In the genomic region with DNA sequence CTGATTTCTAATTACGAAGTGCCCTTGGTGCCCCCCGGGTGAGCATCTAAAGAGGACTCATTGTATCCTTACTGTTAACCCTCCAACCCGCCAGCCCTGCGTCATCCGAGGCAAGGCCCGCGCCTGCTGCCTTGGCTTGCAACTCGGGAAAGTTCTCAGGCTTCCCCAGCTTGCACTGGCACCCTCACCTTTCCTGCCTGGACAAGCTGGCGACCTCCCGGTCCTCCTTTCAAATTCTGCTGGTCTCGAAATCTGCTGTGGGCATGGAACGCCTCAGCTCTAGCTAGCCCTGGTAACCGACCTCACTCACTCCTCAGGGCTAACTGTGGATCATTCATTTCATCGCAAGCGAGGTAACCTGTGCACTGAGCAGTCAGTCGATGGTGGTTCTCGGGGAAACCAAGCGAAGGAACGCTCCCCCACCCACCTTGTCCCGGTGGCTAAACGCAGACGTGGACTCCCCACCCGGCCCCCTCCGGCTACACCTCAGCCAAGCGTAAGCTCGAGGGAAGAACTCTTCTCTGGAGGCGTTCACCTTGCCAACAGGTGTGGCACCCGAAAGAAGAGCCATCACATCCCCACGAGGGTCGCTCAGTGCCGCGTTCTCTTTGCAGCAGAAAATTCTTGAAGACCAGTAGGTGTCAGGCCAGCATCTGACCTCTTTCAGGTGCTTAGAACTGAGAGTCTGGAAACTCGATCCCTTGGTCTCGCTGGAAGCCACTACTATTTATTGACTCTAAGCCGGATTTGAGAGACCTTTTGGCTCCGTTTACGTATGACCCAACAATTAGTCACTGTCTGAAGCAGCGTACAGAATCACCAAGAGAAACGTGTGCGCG, we compare ENCODE assay signal across 8 mouse cellular contexts. TPM values are rescaled to one million over a fixed set of nuclear protein-coding genes. Genes with fewer than 3 reads are reported as not detected.
DNase-seq lines count a peak whose midpoint lies in the region; ATAC-seq and TF ChIP-seq lines count a peak whose summit lies in the region.

No protein-coding gene starts in this region.

- ATAC-seq in heart, embryonic 16.5 days (replicated peaks; ENCODE audit: extremely low read depth, insufficient read depth, low FRiP score) = peak; percentile 3; the same call in 1 of the 2 replicates
- ATAC-seq in limb, embryonic 13.5 days (ENCODE audit: low FRiP score, low read depth) = 0 out of 2 replicates have a peak, but pooled peaks have one; percentile 6
- peak; percentile 8 for ATAC-seq in midbrain, embryonic 15.5 days (replicated peaks)
- ATAC-seq in stomach, embryonic 16.5 days (ENCODE audit: insufficient read depth, low FRiP score) = peak; percentile 8; the same call in 1 of the 2 replicates

- peak; percentile 43 for DNase-seq in gastrocnemius, adult 18-20 months (ENCODE audit: low spot score)
- DNase-seq in gastrocnemius, adult 8-10 months (ENCODE audit: low spot score in 2 of 2) = no peak
- no peak for DNase-seq in ES-E14 (ENCODE audit: low read depth, low spot score)
- DNase-seq in embryo, embryonic 10.5 days (ENCODE audit: low spot score) = peak; percentile 65

- no peaks in the 10 kb centered on the region for H3K27me3 ChIP-seq in heart, embryonic 16.5 days (ENCODE audit: control insufficient read depth, insufficient read depth, low read length)
- H3K27me3 ChIP-seq in limb, embryonic 13.5 days = peaks cover 16% of the 10 kb centered on the region
- H3K27me3 ChIP-seq in midbrain, embryonic 15.5 days (replicated peaks) = no peaks in the 10 kb centered on the region
- H3K27me3 ChIP-seq in stomach, embryonic 16.5 days (ENCODE audit: control insufficient read depth, insufficient read depth, low read length) = no peaks in the 10 kb centered on the region

- H3K9ac ChIP-seq in ES-E14 (ENCODE audit: insufficient read depth, low read depth, low read length, poor library complexity, severe bottlenecking) = peak overlapping the region; percentile 46
- H3K9ac ChIP-seq in heart, embryonic 16.5 days (ENCODE audit: low read length) = peak overlapping the region; percentile 89
- H3K9ac ChIP-seq in limb, embryonic 13.5 days = peak overlapping the region; percentile 62
- peak overlapping the region; percentile 94 for H3K9ac ChIP-seq in midbrain, embryonic 15.5 days
- H3K9ac ChIP-seq in stomach, embryonic 16.5 days (ENCODE audit: low read length) = peak overlapping the region; percentile 97

- H3K4me2 ChIP-seq in heart, embryonic 16.5 days (ENCODE audit: low read depth, low read length) = peak overlapping the region; percentile 90
- H3K4me2 ChIP-seq in limb, embryonic 13.5 days (replicated peaks) = peak overlapping the region; percentile 89
- peak overlapping the region; percentile 93 for H3K4me2 ChIP-seq in midbrain, embryonic 15.5 days
- H3K4me2 ChIP-seq in stomach, embryonic 16.5 days (ENCODE audit: low read depth, low read length) = peak overlapping the region; percentile 62

- no peaks in the 10 kb centered on the region for H3K36me3 ChIP-seq in ES-E14 (ENCODE audit: control insufficient read depth, insufficient read depth, low read length, poor library complexity, severe bottlenecking)
- H3K36me3 ChIP-seq in heart, embryonic 16.5 days (ENCODE audit: control insufficient read depth, insufficient read depth) = no peaks in the 10 kb centered on the region
- H3K36me3 ChIP-seq in limb, embryonic 13.5 days = no peaks in the 10 kb centered on the region
- H3K36me3 ChIP-seq in midbrain, embryonic 15.5 days (replicated peaks) = no peaks in the 10 kb centered on the region
- H3K36me3 ChIP-seq in stomach, embryonic 16.5 days (ENCODE audit: control insufficient read depth, insufficient read depth, low read length) = no peaks in the 10 kb centered on the region

- H3K4me1 ChIP-seq in ES-E14 (ENCODE audit: control insufficient read depth in 2 of 2, insufficient read depth in 2 of 2, low read length in 2 of 2, poor library complexity in 1 of 2) = peaks cover 2 to 3% of the 10 kb centered on the region in 2 experiments; a peak in 3 of 4 replicates
- H3K4me1 ChIP-seq in heart, embryonic 16.5 days (ENCODE audit: control insufficient read depth, insufficient read depth, low read length) = peaks cover 30% of the 10 kb centered on the region
- peaks cover 30% of the 10 kb centered on the region for H3K4me1 ChIP-seq in limb, embryonic 13.5 days
- H3K4me1 ChIP-seq in midbrain, embryonic 15.5 days = peaks cover 38% of the 10 kb centered on the region
- peaks cover 23% of the 10 kb centered on the region for H3K4me1 ChIP-seq in stomach, embryonic 16.5 days (ENCODE audit: control insufficient read depth, insufficient read depth, low read length)

- under 1% methylated on average over 41 of the region's 41 CpGs for WGBS in heart, embryonic 16.5 days
- under 1% methylated on average over 41 of the region's 41 CpGs for WGBS in limb, embryonic 13.5 days
- under 1% methylated on average over 41 of the region's 41 CpGs for WGBS in midbrain, embryonic 15.5 days
- under 1% methylated on average over 41 of the region's 41 CpGs for WGBS in stomach, embryonic 16.5 days

- no peak overlapping the region for H3K27ac ChIP-seq in ES-E14 (ENCODE audit: insufficient read depth, low read depth, low read length, poor library complexity, severe bottlenecking)
- peak overlapping the region; percentile 90 for H3K27ac ChIP-seq in heart, embryonic 16.5 days (ENCODE audit: low read length)
- H3K27ac ChIP-seq in limb, embryonic 13.5 days = peak overlapping the region; percentile 93
- H3K27ac ChIP-seq in midbrain, embryonic 15.5 days = peak overlapping the region; percentile 97
- peak overlapping the region; percentile 97 for H3K27ac ChIP-seq in stomach, embryonic 16.5 days (ENCODE audit: low read length)

- no peaks in the 10 kb centered on the region for H3K9me3 ChIP-seq in ES-E14 (ENCODE audit: control insufficient read depth, insufficient read depth, low read depth, low read length)
- H3K9me3 ChIP-seq in heart, embryonic 16.5 days (replicated peaks; ENCODE audit: control insufficient read depth, low read length) = no peaks in the 10 kb centered on the region
- H3K9me3 ChIP-seq in limb, embryonic 13.5 days = no peaks in the 10 kb centered on the region
- H3K9me3 ChIP-seq in midbrain, embryonic 15.5 days = no peaks in the 10 kb centered on the region
- H3K9me3 ChIP-seq in stomach, embryonic 16.5 days (replicated peaks; ENCODE audit: control insufficient read depth, low read length) = no peaks in the 10 kb centered on the region

- in situ Hi-C loops in ES-E14 (cut with MboI; ENCODE audit: low sequenced_read_pairs in 2 of 2, unreplicated experiment in 2 of 2) = no loop called here

- H3K4me3 ChIP-seq in ES-E14 (ENCODE audit: insufficient read depth in 1 of 2, low read depth in 1 of 2, low read length in 2 of 2, poor library complexity in 1 of 2, severe bottlenecking in 1 of 2) = peak overlapping the region; percentile 72 to 81
- peak overlapping the region; percentile 79 for H3K4me3 ChIP-seq in heart, embryonic 16.5 days (ENCODE audit: low read length)
- peak overlapping the region; percentile 90 for H3K4me3 ChIP-seq in limb, embryonic 13.5 days
- H3K4me3 ChIP-seq in midbrain, embryonic 15.5 days = peak overlapping the region; percentile 78
- peak overlapping the region; percentile 95 for H3K4me3 ChIP-seq in stomach, embryonic 16.5 days (replicated peaks; ENCODE audit: low read length)

TF ChIP-seq in ES-E14, 5 proteins besides CTCF, POLR2A, EP300 and RAD21:
- TF ChIP-seq MAFK (IDR thresholded peaks at IDR 0.05; ENCODE audit: insufficient read depth, low read depth, low read length) (no peak), ZNF384 (IDR thresholded peaks at IDR 0.05; ENCODE audit: low read depth, low read length) (no peak), CHD2 (IDR thresholded peaks at IDR 0.05; ENCODE audit: low read depth, low read length) (no peak), ZC3H11A (IDR thresholded peaks at IDR 0.05; ENCODE audit: borderline replicate concordance, low read depth, low read length) (no peak), HCFC1 (IDR thresholded peaks at IDR 0.05; ENCODE audit: borderline replicate concordance, insufficient read depth, low read length) (no peak)

RNA-seq across cellular contexts. Expression of gene Atxn1, which starts 1.0 kb away (rescaled TPM):
- total RNA-seq in gastrocnemius, adult 18-20 months (2021) = 10 to 100 TPM; 38.7 to 51.0 TPM
- total RNA-seq in gastrocnemius, adult 8-10 months (2022) = 10 to 100 TPM; 40.3 to 60.6 (median 42.9) TPM
- total RNA-seq in ES-E14 (2012; rRNA removed) = 3.5 and 7.8 TPM in 2 replicates
- polyA plus RNA-seq in heart, embryonic 16.5 days (2015; fragmentation: Nextera tagmentation; extraction: Ambion mirVana) = 7.2 and 7.7 TPM in 2 replicates
- 6.0 and 6.8 TPM in 2 replicates for polyA plus RNA-seq in limb, embryonic 13.5 days (2015; fragmentation: Nextera tagmentation; extraction: Ambion mirVana)
- polyA plus RNA-seq in midbrain, embryonic 15.5 days (2015; fragmentation: Nextera tagmentation; extraction: Ambion mirVana) = 8.6 and 9.0 TPM in 2 replicates
- 7.8 and 8.0 TPM in 2 replicates for polyA plus RNA-seq in stomach, embryonic 16.5 days (2015; fragmentation: Nextera tagmentation; extraction: Ambion mirVana)

Comparison
In these comparisons a context has a peak if more than half of its experiments do, and no peak if none do; other contexts are left out.
1. DNase-seq: peak in gastrocnemius, adult 18-20 months (single experiment) and embryo, embryonic 10.5 days (single experiment); none in gastrocnemius, adult 8-10 months (0 of 2) and ES-E14 (single experiment).
2. H3K9ac ChIP-seq: peak in every context shown above with its lines; median percentile 97 in stomach, embryonic 16.5 days; 94 in midbrain, embryonic 15.5 days; 89 in heart, embryonic 16.5 days; 62 in limb, embryonic 13.5 days; 46 in ES-E14.
3. Peak in every context shown above with its lines, with median percentiles within 50 percentile points of each other: H3K4me3 ChIP-seq, ATAC-seq and H3K4me2 ChIP-seq.